Mouse (Mus musculus) heart, embryonic 13.5 days (tissue): Measurements from ENCODE around the gene Ppp2r5a. TPM values are rescaled to one million over a fixed set of nuclear protein-coding genes. Genes with fewer than 3 reads are reported as not detected.
A peak's percentile ranks its signal among the peaks of the same experiment; 100 is the strongest.

Experiments used
- ATAC-seq: fragments of 200-750 bp; cut with Nextera tagmentation; 2 replicates; pipeline ENCODE4 v1.8.0; 2017; ENCODE audit warnings: moderate TSS enrichment; ENCODE audit not compliant: insufficient number of reproducible peaks, low FRiP score, low TSS enrichment; ENCODE audit errors: extremely low read depth
- H3K27ac ChIP-seq: fragments of 300-500 bp; sonication (generic); replicated peaks from 2 replicates; pipeline ENCODE4 v1.5.1; 2015; ENCODE audit warnings: moderate library complexity, mild to moderate bottlenecking, inconsistent platforms
- H3K27me3 ChIP-seq: fragments of 300-500 bp; sonication (generic); replicated peaks from 2 replicates; pipeline ENCODE4 v1.6.1; 2015; ENCODE audit warnings: mild to moderate bottlenecking, inconsistent platforms
- H3K36me3 ChIP-seq: fragments of 300-500 bp; sonication (generic); 2 replicates; pipeline ENCODE4 v1.6.1; 2015; ENCODE audit warnings: mild to moderate bottlenecking, inconsistent platforms
- H3K4me1 ChIP-seq: fragments of 300-500 bp; sonication (generic); 2 replicates; pipeline ENCODE4 v1.6.1; 2015; ENCODE audit warnings: inconsistent platforms
- H3K4me2 ChIP-seq: fragments of 300-500 bp; sonication (generic); 2 replicates; pipeline ENCODE4 v1.6.1; 2015; ENCODE audit warnings: inconsistent platforms, mild to moderate bottlenecking, moderate library complexity
- H3K4me3 ChIP-seq: fragments of 300-500 bp; sonication (generic); 2 replicates; pipeline ENCODE4 v1.5.1; 2015; ENCODE audit warnings: moderate library complexity, mild to moderate bottlenecking, inconsistent platforms
- H3K9ac ChIP-seq: fragments of 300-500 bp; sonication (generic); 2 replicates; pipeline ENCODE4 v1.6.1; 2015; ENCODE audit warnings: inconsistent platforms, mild to moderate bottlenecking, moderate library complexity
- H3K9me3 ChIP-seq: fragments of 300-500 bp; sonication (generic); 2 replicates; pipeline ENCODE4 v1.6.1; 2016; ENCODE audit warnings: inconsistent platforms
- WGBS: fragments of 180-500 bp; shearing (Covaris S2); methylation state at CpG from one replicate; pipeline ENCODE4 v1.1.7; 2015; ENCODE audit warnings: mixed read lengths; 5-methylcytosine and 5-hydroxymethylcytosine counted together
- polyA plus RNA-seq: library from polyadenylated mRNA; unstranded; fragments of >200 nt; fragmentation: Nextera tagmentation; extraction: Ambion mirVana; gene quantifications from 2 replicates; pipeline ENCODE4 v1.2.1, GENCODE M21; 2015

Ppp2r5a gene
- polyA plus RNA-seq, 1 experiment from 2014 or later: 21.2 TPM

DNA sequence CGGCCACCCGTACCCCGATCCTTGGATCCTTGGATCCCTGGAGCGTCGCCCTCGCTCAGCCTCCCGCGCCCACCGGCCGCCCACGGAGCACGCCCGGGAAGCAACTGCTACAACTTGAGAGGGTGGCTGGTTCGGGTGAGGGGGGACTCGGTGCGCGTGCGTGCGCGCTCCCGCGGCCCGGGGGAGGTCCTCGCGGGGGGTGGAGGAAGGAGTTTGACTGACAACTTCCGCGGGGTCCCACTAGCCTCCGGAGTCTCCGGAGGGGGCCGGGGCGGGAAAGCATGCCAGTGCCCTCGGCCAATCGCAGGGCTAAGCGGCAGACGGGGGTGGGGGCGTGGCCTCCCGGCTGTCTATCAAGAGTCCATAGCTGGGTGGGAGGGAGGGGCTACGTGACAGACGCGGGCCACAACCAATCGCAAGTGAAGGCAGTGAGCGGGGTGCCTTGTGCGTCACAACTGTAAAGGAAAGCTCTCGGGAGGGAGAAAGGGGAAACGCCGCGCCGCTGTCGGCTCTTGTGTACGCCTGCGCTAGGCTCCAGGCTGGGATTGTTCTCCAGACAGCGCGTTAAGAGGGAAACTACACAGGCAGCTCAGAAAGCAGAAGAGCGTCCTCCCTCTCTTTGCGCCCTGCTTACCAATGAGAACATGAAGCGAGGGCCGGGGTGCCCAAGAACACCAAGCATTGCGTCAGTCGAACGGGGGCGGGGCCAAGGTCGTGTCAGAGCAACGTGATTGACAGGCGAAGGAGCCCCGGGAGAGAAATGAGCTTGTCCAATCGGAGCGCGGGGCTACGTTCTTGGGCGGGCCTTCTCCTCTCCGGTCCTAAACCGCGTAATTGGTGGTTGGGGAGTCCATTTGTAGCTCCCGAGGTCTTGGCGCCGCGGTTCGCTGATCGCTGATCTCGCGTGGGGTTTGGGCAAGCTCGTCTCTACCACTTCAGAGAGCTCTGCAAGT, 5.9 kb downstream of the Ppp2r5a start:
- peak; percentile 95 for ATAC-seq
- Histone ChIP-seq H3K36me3 (no peaks in the 10 kb centered on the region), H3K4me1 (peaks cover 32% of the 10 kb centered on the region), H3K27ac (peak overlapping the region; percentile 99), H3K27me3 (no peaks in the 10 kb centered on the region), H3K4me2 (peak overlapping the region; percentile 81), H3K9me3 (no peaks in the 10 kb centered on the region), H3K9ac (peak overlapping the region; percentile 98), H3K4me3 (peak overlapping the region; percentile 78)
- WGBS: under 1% methylated on average over 80 of the region's 82 CpGs

GRCm38 (mm10) chr1:191396446-191396845, 6.6 kb downstream of the Ppp2r5a start:
- peak overlapping the region; percentile 98 for H3K9ac ChIP-seq
- WGBS: 1% methylated on average over 41 of the region's 74 CpGs

DNA sequence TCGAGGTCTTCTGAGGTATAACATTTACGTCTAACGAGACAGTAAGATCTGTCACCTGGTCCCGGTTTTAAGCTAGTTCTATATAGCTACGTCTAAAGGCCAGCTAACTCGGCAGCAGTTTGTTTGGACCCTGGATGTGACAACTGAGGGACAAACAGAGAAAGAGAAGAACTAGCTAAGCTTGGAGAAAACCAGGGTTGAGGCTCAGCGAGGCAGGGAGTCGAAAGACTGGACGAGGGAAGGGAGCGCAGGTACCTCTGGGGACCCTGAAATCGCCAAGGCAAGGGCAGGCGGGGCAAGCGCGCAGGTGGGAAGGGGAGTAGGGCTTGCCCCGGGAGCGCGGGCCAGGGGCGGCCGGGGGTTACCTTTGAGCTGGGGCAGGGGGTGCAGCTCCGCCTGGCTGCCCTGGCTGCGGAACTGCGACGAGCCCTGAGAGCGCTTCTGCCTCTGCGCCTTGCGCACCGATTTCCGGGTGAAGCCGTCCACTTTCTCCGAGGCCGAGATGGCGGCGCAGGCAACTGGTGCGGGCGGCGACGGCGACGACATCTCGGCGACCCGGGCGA, 7.1 kb downstream of the Ppp2r5a start:
- Histone ChIP-seq H3K27me3 (no peaks in the 10 kb centered on the region), H3K9ac (peak overlapping the region; percentile 98), H3K4me3 (peak overlapping the region; percentile 78), H3K9me3 (no peaks in the 10 kb centered on the region), H3K4me1 (peaks cover 39% of the 10 kb centered on the region), H3K4me2 (peak overlapping the region; percentile 81), H3K36me3 (no peaks in the 10 kb centered on the region), H3K27ac (peak overlapping the region; percentile 97)
- no peak for ATAC-seq
- WGBS: 1% methylated on average over 34 of the region's 43 CpGs

More at GRCm38 (mm10) chr1:191396446-191396845, 6.6 kb downstream of the Ppp2r5a start:
- no peaks in the 10 kb centered on the region for H3K36me3 ChIP-seq
- peaks cover 38% of the 10 kb centered on the region for H3K4me1 ChIP-seq
- peak overlapping the region; percentile 81 for H3K4me2 ChIP-seq
- H3K27me3 ChIP-seq: no peaks in the 10 kb centered on the region
- H3K9me3 ChIP-seq: no peaks in the 10 kb centered on the region
- peak overlapping the region; percentile 97 for H3K27ac ChIP-seq
- peak; percentile 26; the same call in 1 of the 2 replicates for ATAC-seq
- peak overlapping the region; percentile 78 for H3K4me3 ChIP-seq

DNA sequence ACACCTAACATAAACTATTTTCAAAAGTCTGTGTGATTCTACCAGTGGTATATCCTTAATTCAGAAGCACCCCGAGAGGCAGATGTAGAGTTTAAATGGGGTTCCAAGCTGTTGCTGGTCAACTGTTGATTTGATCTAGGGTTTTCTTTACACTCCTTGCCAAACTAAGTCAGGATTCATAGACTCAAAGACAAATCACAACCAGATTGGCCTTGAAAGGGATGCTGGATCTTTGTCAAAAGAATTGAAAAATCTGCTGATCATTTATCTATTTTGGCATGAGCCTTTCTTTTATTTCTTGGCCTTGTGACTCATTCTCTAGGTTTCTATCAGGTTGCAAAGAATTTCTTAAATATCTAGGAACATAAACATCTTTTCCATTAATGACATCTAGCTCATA, 7.9 kb downstream of the Ppp2r5a start:
- WGBS: 6% methylated on average over 1 of the region's 1 CpGs
- no peak for ATAC-seq

DNA sequence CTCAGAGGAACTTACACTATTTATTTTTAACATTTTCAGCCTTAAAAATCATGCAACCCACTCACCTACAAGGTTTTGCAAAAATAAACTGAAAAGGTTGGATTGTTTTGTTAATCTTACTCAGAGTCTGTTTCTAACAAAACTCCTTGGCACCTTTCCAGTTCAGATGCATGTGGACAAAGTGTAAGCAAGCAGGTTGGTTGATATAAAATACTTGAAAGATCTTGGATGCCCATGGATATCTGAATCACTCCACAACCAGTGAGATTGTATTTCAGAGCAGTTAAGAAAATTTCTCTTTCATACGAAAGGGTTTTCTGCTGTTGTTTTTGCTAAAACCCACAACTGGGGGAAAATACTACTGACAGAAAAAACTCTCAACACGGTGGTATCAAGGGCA, 8.9 kb downstream of the Ppp2r5a start:
- Histone ChIP-seq H3K4me1 (peaks cover 38% of the 10 kb centered on the region), H3K4me2 (peak overlapping the region; percentile 81), H3K9me3 (no peaks in the 10 kb centered on the region), H3K36me3 (no peaks in the 10 kb centered on the region), H3K9ac (peak overlapping the region; percentile 98), H3K27ac (no peak overlapping the region), H3K4me3 (peak overlapping the region; percentile 78), H3K27me3 (no peaks in the 10 kb centered on the region)
- WGBS: 27% methylated on average over 2 of the region's 2 CpGs
- ATAC-seq: no peak

More for the DNA sequence above, 7.9 kb downstream of the Ppp2r5a start:
- peaks cover 40% of the 10 kb centered on the region for H3K4me1 ChIP-seq
- peak overlapping the region; percentile 81 for H3K4me2 ChIP-seq
- H3K9me3 ChIP-seq: no peaks in the 10 kb centered on the region
- no peaks in the 10 kb centered on the region for H3K27me3 ChIP-seq
- peak overlapping the region; percentile 98 for H3K9ac ChIP-seq
- peak overlapping the region; percentile 78 for H3K4me3 ChIP-seq
- no peaks in the 10 kb centered on the region for H3K36me3 ChIP-seq
- H3K27ac ChIP-seq: no peak overlapping the region

DNA sequence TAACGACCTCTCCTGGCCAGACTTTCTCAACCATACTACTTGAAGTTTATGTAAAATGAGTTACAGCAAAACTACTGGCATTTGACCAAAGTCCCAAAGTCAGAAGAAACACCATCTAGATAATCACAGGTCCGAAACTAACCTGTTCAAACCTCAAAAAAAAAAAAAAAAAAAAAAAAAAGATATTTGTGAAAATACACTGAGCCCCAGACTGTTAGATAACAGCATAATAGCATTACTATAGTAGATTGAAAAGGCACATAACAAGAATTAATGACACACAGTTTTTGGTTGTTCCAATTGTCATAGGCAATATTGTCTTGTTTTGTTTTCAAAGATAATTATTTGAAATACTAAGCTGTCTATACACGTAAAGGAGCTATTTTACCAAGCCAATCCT, 9.5 kb downstream of the Ppp2r5a start:
- no peak overlapping the region for H3K4me3 ChIP-seq
- no peak overlapping the region for H3K9ac ChIP-seq
- no peak overlapping the region for H3K27ac ChIP-seq
- no peak for ATAC-seq
- H3K36me3 ChIP-seq: no peaks in the 10 kb centered on the region
- WGBS: 58% methylated on average over 3 of the region's 3 CpGs
- H3K9me3 ChIP-seq: no peaks in the 10 kb centered on the region
- no peaks in the 10 kb centered on the region for H3K27me3 ChIP-seq
- H3K4me1 ChIP-seq: peaks cover 38% of the 10 kb centered on the region
- H3K4me2 ChIP-seq: peak overlapping the region; percentile 81

DNA sequence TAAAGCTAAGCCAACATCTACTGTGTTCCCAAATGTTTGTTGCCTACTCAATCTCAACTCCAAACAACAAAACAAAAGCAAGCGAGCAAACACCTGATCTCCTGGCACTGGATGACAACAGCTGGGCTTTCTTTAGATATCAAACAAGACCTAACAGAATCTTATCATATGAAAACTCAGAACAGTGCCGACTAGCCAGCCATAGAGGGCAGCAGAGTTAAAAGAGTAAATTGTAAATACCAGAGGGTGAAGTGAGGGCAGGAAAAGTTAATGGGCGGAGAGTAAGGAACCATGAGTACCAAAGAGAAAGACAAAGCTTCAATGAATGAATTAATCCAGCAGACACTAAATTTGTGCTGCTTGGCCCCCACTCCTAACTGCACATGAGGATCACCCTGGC, 11.8 kb downstream of the Ppp2r5a start:
- H3K27me3 ChIP-seq: no peaks in the 10 kb centered on the region
- peak overlapping the region; percentile 26 for H3K4me2 ChIP-seq
- H3K36me3 ChIP-seq: no peaks in the 10 kb centered on the region
- peaks cover 35% of the 10 kb centered on the region for H3K4me1 ChIP-seq
- ATAC-seq: no peak
- no peak overlapping the region for H3K4me3 ChIP-seq
- H3K9ac ChIP-seq: 0 out of 2 replicates have a peak overlapping the region, but pooled peaks have one; percentile 15
- no peaks in the 10 kb centered on the region for H3K9me3 ChIP-seq
- WGBS: 13% methylated on average over 3 of the region's 3 CpGs
- H3K27ac ChIP-seq: peak overlapping the region; percentile 15; the same call in 1 of the 2 replicates

DNA sequence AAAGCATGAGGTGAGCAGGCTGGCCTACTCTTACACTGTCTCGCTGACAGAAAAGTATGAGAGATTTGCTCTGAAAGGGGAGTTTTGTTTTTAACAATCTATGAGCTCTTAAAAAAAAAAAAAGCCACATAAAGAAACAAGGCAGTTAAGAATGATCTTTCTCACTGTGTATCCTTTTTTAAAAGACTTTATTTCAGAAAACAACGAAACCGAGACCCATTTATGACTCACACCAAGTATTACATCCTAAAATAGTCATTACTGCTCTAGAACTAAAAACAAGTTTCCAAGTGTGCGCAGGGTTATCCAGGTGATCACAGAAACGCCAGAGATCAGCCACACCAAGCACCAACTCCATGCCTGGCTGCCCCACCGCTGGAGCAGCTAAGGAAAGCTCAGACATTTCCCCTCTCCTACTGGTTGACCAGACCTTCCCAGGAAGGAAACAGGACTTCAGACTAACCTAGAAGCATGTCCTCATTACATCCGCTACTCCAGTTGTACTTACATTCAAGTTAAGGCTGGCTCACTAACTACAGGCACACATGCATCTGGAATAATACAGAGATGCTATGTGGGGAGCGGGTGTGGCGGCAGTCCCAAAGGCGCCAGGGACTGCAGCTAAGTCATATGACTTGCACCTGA, 18.2 kb downstream of the Ppp2r5a start:
- no peaks in the 10 kb centered on the region for H3K27me3 ChIP-seq
- no peak overlapping the region for H3K27ac ChIP-seq
- H3K36me3 ChIP-seq: peaks cover 6% of the 10 kb centered on the region; the same call in 1 of the 2 replicates
- no peak for ATAC-seq
- no peak overlapping the region for H3K9ac ChIP-seq
- H3K4me1 ChIP-seq: peaks cover 18% of the 10 kb centered on the region
- H3K4me2 ChIP-seq: no peak overlapping the region
- H3K4me3 ChIP-seq: no peak overlapping the region
- no peaks in the 10 kb centered on the region for H3K9me3 ChIP-seq
- WGBS: 88% methylated on average over 10 of the region's 10 CpGs

DNA sequence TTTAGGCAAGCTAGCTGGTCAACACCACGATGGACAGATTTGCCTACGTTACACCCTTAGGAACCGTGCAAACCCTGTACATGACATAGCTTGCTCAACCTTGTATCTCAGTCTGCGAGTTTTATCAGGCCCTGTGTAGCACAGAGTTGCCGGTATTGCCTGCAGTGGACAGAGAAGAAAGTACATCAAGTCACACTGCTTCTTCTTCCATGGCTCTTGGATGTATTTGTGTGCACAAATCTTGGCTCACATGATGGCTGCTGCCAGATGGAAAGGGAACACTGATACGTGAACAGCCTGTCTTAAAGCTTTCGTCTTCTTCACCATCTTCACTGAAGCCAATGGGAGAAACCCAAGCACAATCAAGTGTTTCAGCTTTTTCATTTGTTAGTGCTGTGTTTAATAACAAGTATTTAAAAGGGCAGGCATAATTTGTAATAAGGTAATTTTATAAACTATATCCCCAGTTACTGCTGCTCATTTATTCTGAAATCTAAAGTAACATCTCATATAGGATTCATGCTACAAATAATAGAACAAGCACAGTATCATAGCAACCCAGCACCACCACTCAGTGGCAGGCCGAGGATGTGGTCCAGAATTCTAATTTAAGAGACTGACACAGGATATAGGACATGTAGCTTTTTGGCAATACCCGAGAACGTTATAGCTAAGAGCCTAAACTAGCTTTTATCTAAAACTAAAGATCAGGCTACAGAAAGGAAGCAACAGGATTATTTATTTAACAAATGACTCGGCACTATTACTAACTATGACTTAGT, 20.9 kb downstream of the Ppp2r5a start:
- H3K4me1 ChIP-seq: peaks cover 22% of the 10 kb centered on the region
- no peak overlapping the region; the same call in 1 of the 2 replicates for H3K27ac ChIP-seq
- H3K4me3 ChIP-seq: no peak overlapping the region
- no peak overlapping the region for H3K9ac ChIP-seq
- ATAC-seq: no peak
- H3K36me3 ChIP-seq: peaks cover 6% of the 10 kb centered on the region; the same call in 1 of the 2 replicates
- no peaks in the 10 kb centered on the region for H3K9me3 ChIP-seq
- 69% methylated on average over 11 of the region's 11 CpGs for WGBS
- H3K4me2 ChIP-seq: no peak overlapping the region
- no peaks in the 10 kb centered on the region for H3K27me3 ChIP-seq

DNA sequence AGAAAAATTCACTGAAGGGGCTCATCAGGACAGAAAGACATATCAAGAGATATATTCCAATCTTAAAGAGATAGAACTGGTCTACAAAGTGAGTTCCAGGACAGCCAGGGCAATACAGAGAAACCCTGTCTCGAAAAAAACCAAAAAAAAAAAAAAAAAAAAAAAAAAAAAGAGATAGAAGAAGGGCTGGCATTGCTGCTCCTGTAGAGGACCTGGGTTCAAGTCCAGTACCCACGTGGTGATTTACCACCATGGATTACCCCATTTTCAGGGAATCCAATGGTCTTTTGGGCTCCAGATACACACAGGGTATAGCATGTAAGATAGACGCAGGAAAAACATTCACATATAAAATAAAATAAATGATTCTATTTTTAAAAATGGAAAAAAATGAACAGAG, 22.2 kb downstream of the Ppp2r5a start:
- ATAC-seq: no peak
- Histone ChIP-seq H3K9me3 (no peaks in the 10 kb centered on the region), H3K4me2 (no peak overlapping the region), H3K36me3 (peaks cover 6% of the 10 kb centered on the region; the same call in 1 of the 2 replicates), H3K4me1 (peaks cover 25% of the 10 kb centered on the region), H3K27ac (no peak overlapping the region), H3K27me3 (no peaks in the 10 kb centered on the region), H3K4me3 (no peak overlapping the region), H3K9ac (no peak overlapping the region)
- whole genome bisulfite sequencing: 86% methylated on average over 3 of the region's 3 CpGs
